Mouse (Mus musculus): ENCODE measurements around the gene Tbc1d23. TPM values are rescaled to one million over a fixed set of nuclear protein-coding genes. Genes with fewer than 3 reads are reported as not detected.

The Tbc1d23 gene
- polyA plus RNA-seq, 1 experiment, result 10.7 TPM

DNA sequence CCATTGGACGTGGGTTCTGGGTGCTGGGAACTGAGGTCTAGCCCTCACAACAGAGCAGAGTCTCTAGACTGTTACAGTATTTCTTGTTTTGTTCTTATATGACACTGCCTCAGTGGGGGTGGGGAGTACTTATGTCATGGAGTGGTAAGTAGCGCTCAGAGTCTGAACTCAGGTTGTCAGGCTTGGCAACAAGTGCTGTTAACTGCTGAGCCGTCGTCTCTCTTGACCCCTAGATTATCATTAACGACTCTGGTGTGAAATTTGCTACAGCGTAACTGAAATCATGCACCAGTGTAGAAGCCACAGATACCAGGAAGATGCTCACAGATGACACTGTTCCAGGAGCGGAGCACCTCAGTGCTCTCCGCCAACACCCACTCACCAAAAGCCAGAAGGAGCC lies 60.1 kb downstream of the Tbc1d23 start:
- no peak overlapping the region for H3K4me3 ChIP-seq (ENCODE audit: insufficient read depth, low read depth, low read length)
- peak overlapping the region; percentile 42; the same call in 1 of the 2 replicates for H3K27ac ChIP-seq (ENCODE audit: insufficient read depth, low read depth, low read length)
- H3K27me3 ChIP-seq (replicated peaks; ENCODE audit: control insufficient read depth, insufficient read depth, low read length), result no peaks in the 10 kb centered on the region
- no peaks in the 10 kb centered on the region for H3K36me3 ChIP-seq (ENCODE audit: control insufficient read depth, insufficient read depth, low read length)
- peak; percentile 71 for DNase-seq
- TF ChIP-seq CTCF (conservative IDR thresholded peaks at IDR 0.05; ENCODE audit: insufficient read depth, insufficient read length, low read depth, low read length), result no peak
- no peak for TF ChIP-seq POLR2A (IDR thresholded peaks at IDR 0.05; ENCODE audit: low read depth, low read length)
- H3K4me1 ChIP-seq (ENCODE audit: control insufficient read depth, insufficient read depth, low read length), result peaks cover 3% of the 10 kb centered on the region
- 56% methylated on average over 8 of the region's 8 CpGs for WGBS

- no peak for DNase-seq
- WGBS, result 85% methylated on average over 4 of the region's 4 CpGs
- Histone ChIP-seq H3K36me3 (ENCODE audit: control insufficient read depth, insufficient read depth, low read length) (peaks cover 2% of the 10 kb centered on the region; the same call in 1 of the 2 replicates), H3K4me1 (ENCODE audit: control insufficient read depth, insufficient read depth, low read length) (peaks cover 22% of the 10 kb centered on the region), H3K27me3 (replicated peaks; ENCODE audit: control insufficient read depth, insufficient read depth, low read length) (no peaks in the 10 kb centered on the region), H3K4me3 (ENCODE audit: insufficient read depth, low read depth, low read length) (no peak overlapping the region), H3K27ac (ENCODE audit: insufficient read depth, low read depth, low read length) (no peak overlapping the region)
- TF ChIP-seq POLR2A (IDR thresholded peaks at IDR 0.05; ENCODE audit: low read depth, low read length) (no peak), CTCF (conservative IDR thresholded peaks at IDR 0.05; ENCODE audit: insufficient read depth, insufficient read length, low read depth, low read length) (no peak)
Measured at GRCm38 (mm10) chr16:57168236-57168635, 63.1 kb downstream of the Tbc1d23 start.

DNA sequence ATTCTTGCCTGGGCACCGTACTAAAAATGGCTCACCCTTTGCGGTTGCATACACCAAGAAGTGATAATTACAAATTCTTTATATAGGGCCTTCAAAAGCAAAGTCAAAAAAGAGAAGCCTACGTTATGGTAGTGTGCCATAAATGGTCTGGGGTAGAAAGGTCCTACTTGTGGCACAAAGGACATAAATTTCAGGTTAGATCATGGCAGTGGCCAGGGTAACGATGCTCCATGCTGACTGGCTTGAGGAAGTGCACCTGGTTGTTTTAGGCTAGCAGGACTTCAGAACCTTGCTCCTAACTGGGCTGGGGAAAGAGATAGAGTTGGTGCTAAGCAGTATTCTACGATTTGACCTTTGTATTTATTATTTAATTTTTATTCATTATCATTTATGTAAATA lies 63.8 kb downstream of the Tbc1d23 start:
- Histone ChIP-seq H3K4me3 (ENCODE audit: insufficient read depth, low read depth, low read length) (peak overlapping the region; percentile 87), H3K27ac (ENCODE audit: insufficient read depth, low read depth, low read length) (peak overlapping the region; percentile 58), H3K27me3 (replicated peaks; ENCODE audit: control insufficient read depth, insufficient read depth, low read length) (no peaks in the 10 kb centered on the region), H3K36me3 (ENCODE audit: control insufficient read depth, insufficient read depth, low read length) (peaks cover 2% of the 10 kb centered on the region; the same call in 1 of the 2 replicates), H3K4me1 (ENCODE audit: control insufficient read depth, insufficient read depth, low read length) (peaks cover 27% of the 10 kb centered on the region)
- no peak for TF ChIP-seq POLR2A (IDR thresholded peaks at IDR 0.05; ENCODE audit: low read depth, low read length)
- no peak for TF ChIP-seq CTCF (conservative IDR thresholded peaks at IDR 0.05; ENCODE audit: insufficient read depth, insufficient read length, low read depth, low read length)
- 15% methylated on average over 5 of the region's 5 CpGs for WGBS
- DNase-seq, result no peak

- Histone ChIP-seq H3K36me3 (ENCODE audit: control insufficient read depth, insufficient read depth, low read length) (peaks cover 4% of the 10 kb centered on the region; the same call in 1 of the 2 replicates), H3K4me1 (ENCODE audit: control insufficient read depth, insufficient read depth, low read length) (peaks cover 27% of the 10 kb centered on the region), H3K27me3 (replicated peaks; ENCODE audit: control insufficient read depth, insufficient read depth, low read length) (no peaks in the 10 kb centered on the region), H3K27ac (ENCODE audit: insufficient read depth, low read depth, low read length) (peak within 1 kb of the TSS; percentile 62), H3K4me3 (ENCODE audit: insufficient read depth, low read depth, low read length) (peak within 1 kb of the TSS; percentile 87)
- peak; percentile 77 for TF ChIP-seq CTCF (conservative IDR thresholded peaks at IDR 0.05; ENCODE audit: insufficient read depth, insufficient read length, low read depth, low read length)
- TF ChIP-seq POLR2A (IDR thresholded peaks at IDR 0.05; ENCODE audit: low read depth, low read length), result peak; percentile 59
- DNase-seq, result peak; percentile 97
- WGBS, result under 1% methylated on average over 58 of the region's 58 CpGs
Measured at GRCm38 (mm10) chr16:57166611-57167513, 64.4 kb downstream of the Tbc1d23 start, which contains the start of gene Nit2. TSS of gene Nit2 (minus strand) at chr16:57167341.

DNA sequence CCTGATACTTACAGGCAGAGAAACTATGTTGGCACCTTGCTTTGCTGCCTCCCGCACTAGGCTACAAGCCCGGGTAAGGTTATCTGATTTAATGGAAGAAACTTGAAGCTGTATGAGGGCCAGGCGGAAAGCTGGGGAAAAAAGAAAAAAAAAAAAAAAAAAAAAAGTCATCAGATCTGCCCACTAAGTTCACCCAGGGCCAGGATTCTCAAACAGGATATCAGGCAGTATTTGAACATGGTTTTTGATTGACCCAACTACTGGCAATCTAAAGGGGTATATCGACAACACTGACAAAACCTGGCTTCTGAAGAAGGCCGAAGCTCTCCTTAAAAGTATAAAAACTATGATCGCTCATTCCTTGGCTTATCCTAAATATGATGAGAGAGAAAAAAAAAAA lies 65.2 kb downstream of the Tbc1d23 start:
- H3K4me3 ChIP-seq (ENCODE audit: insufficient read depth, low read depth, low read length), result no peak overlapping the region
- 62% methylated on average over 6 of the region's 6 CpGs for WGBS
- peaks cover 6% of the 10 kb centered on the region; the same call in 1 of the 2 replicates for H3K36me3 ChIP-seq (ENCODE audit: control insufficient read depth, insufficient read depth, low read length)
- H3K27ac ChIP-seq (ENCODE audit: insufficient read depth, low read depth, low read length), result peak overlapping the region; percentile 48
- peaks cover 27% of the 10 kb centered on the region for H3K4me1 ChIP-seq (ENCODE audit: control insufficient read depth, insufficient read depth, low read length)
- no peak for DNase-seq
- TF ChIP-seq POLR2A (IDR thresholded peaks at IDR 0.05; ENCODE audit: low read depth, low read length) (no peak), CTCF (conservative IDR thresholded peaks at IDR 0.05; ENCODE audit: insufficient read depth, insufficient read length, low read depth, low read length) (no peak)
- H3K27me3 ChIP-seq (replicated peaks; ENCODE audit: control insufficient read depth, insufficient read depth, low read length), result no peaks in the 10 kb centered on the region

- WGBS, result 85% methylated on average over 5 of the region's 5 CpGs
- TF ChIP-seq CTCF (conservative IDR thresholded peaks at IDR 0.05; ENCODE audit: insufficient read depth, insufficient read length, low read depth, low read length), result no peak
- TF ChIP-seq POLR2A (IDR thresholded peaks at IDR 0.05; ENCODE audit: low read depth, low read length), result no peak
- DNase-seq, result no peak
- Histone ChIP-seq H3K27ac (ENCODE audit: insufficient read depth, low read depth, low read length) (peak overlapping the region; percentile 51), H3K27me3 (replicated peaks; ENCODE audit: control insufficient read depth, insufficient read depth, low read length) (no peaks in the 10 kb centered on the region), H3K4me3 (ENCODE audit: insufficient read depth, low read depth, low read length) (no peak overlapping the region), H3K36me3 (ENCODE audit: control insufficient read depth, insufficient read depth, low read length) (peaks cover 10% of the 10 kb centered on the region; the same call in 1 of the 2 replicates), H3K4me1 (ENCODE audit: control insufficient read depth, insufficient read depth, low read length) (peaks cover 27% of the 10 kb centered on the region)
Measured at GRCm38 (mm10) chr16:57165157-57165556, 66.1 kb downstream of the Tbc1d23 start.

- WGBS, result 44% methylated on average over 1 of the region's 1 CpGs
- H3K27ac ChIP-seq (ENCODE audit: insufficient read depth, low read depth, low read length), result peak overlapping the region; percentile 96
- peak; percentile 52 for DNase-seq
Measured at GRCm38 (mm10) chr16:57163694-57164093, 67.6 kb downstream of the Tbc1d23 start.

More at GRCm38 (mm10) chr16:57163694-57164093, 67.6 kb downstream of the Tbc1d23 start:
- Histone ChIP-seq H3K36me3 (ENCODE audit: control insufficient read depth, insufficient read depth, low read length) (peaks cover 16% of the 10 kb centered on the region), H3K27me3 (replicated peaks; ENCODE audit: control insufficient read depth, insufficient read depth, low read length) (no peaks in the 10 kb centered on the region), H3K4me3 (ENCODE audit: insufficient read depth, low read depth, low read length) (no peak overlapping the region), H3K4me1 (ENCODE audit: control insufficient read depth, insufficient read depth, low read length) (peaks cover 29% of the 10 kb centered on the region)
- no peak for TF ChIP-seq CTCF (conservative IDR thresholded peaks at IDR 0.05; ENCODE audit: insufficient read depth, insufficient read length, low read depth, low read length)
- no peak for TF ChIP-seq POLR2A (IDR thresholded peaks at IDR 0.05; ENCODE audit: low read depth, low read length)

Data from kidney, adult 2 months (tissue).